ENCODE assay signal across 21 mouse cellular contexts in the genomic region with DNA sequence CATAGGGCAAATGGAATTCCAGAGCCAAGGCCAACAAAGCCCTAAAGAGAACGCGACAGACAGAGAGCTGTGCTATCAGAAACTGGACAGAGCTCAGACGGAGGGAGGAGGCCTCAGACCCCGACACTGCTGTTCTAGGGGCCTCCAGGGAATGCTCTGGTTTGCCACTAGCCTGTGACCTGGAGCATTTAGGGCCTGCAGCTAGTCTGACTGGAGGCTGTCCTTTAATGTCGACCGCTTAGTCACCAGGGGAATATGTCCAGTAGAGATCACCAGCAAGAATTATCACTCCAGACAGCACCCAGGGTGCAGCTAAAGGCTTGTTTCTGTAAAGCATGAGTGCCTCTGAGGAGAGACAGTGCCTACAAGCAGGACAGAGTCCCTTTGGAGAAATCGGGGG. TPM values are rescaled to one million over a fixed set of nuclear protein-coding genes. Genes with fewer than 3 reads are reported as not detected.
DNase-seq lines count a peak whose midpoint lies in the region; ATAC-seq and TF ChIP-seq lines count a peak whose summit lies in the region.
"Had no signal": no experiment of that assay in that cellular context is flagged by ENCODE, and none has a peak within 500 bp of the region (broad histone marks: within the 10 kb centered on the region; RNA-seq: fewer than 3 reads in every experiment).

No protein-coding gene starts in this region.

- TF ChIP-seq EP300 in heart, postnatal 0 days (IDR thresholded peaks at IDR 0.05; ENCODE audit: low read depth): no peak

- peaks cover 42% of the 10 kb centered on the region for H3K4me1 ChIP-seq in cerebellum, adult 2 months (ENCODE audit: control insufficient read depth, insufficient read depth, low read length)
- H3K4me1 ChIP-seq in heart, embryonic 11.5 days (ENCODE audit: control insufficient read depth, insufficient read depth, low read length): peaks cover 13% of the 10 kb centered on the region
- H3K4me1 ChIP-seq in heart, postnatal 0 days (ENCODE audit: control insufficient read depth, insufficient read depth): peaks cover 17% of the 10 kb centered on the region
- H3K4me1 ChIP-seq: forebrain, embryonic 10.5 days; forebrain, embryonic 13.5 days; hindbrain, embryonic 12.5 days; hindbrain, embryonic 15.5 days had no signal

- no peak overlapping the region for H3K9ac ChIP-seq in heart, embryonic 11.5 days (ENCODE audit: low read depth, low read length)
- H3K9ac ChIP-seq in heart, postnatal 0 days (replicated peaks; ENCODE audit: low read depth, low read length): no peak overlapping the region
- H3K9ac ChIP-seq: forebrain, embryonic 13.5 days; hindbrain, embryonic 12.5 days; hindbrain, embryonic 15.5 days had no signal

- no peak overlapping the region for H3K4me2 ChIP-seq in heart, embryonic 11.5 days
- H3K4me2 ChIP-seq in heart, postnatal 0 days (ENCODE audit: low read depth, low read length): no peak overlapping the region
- H3K4me2 ChIP-seq: forebrain, embryonic 13.5 days; hindbrain, embryonic 12.5 days; hindbrain, embryonic 15.5 days had no signal

- H3K27ac ChIP-seq in cerebellum, adult 2 months (ENCODE audit: insufficient read depth, low read length): peak overlapping the region; percentile 79
- H3K27ac ChIP-seq in heart, embryonic 11.5 days (ENCODE audit: low read depth, low read length): 0 out of 2 replicates have a peak overlapping the region, but pooled peaks have one; percentile 2
- peak overlapping the region; percentile 7; the same call in 1 of the 2 replicates for H3K27ac ChIP-seq in heart, postnatal 0 days (ENCODE audit: low read depth)
- H3K27ac ChIP-seq: forebrain, embryonic 10.5 days; forebrain, embryonic 13.5 days; heart, adult 2 months; hindbrain, embryonic 12.5 days; hindbrain, embryonic 15.5 days had no signal

- intact Hi-C loops in heart, postnatal 36 days (cut with DNase I): no loop called here

- no peaks in the 10 kb centered on the region for H3K9me3 ChIP-seq in heart, embryonic 11.5 days (replicated peaks; ENCODE audit: control insufficient read depth, low read length)
- H3K9me3 ChIP-seq in heart, postnatal 0 days (replicated peaks; ENCODE audit: control insufficient read depth, low read length): no peaks in the 10 kb centered on the region
- H3K9me3 ChIP-seq: forebrain, embryonic 10.5 days; forebrain, embryonic 13.5 days; hindbrain, embryonic 12.5 days; hindbrain, embryonic 15.5 days had no signal

- no peak for TF ChIP-seq POLR2A in cerebellum, adult 2 months (IDR thresholded peaks at IDR 0.05; ENCODE audit: borderline replicate concordance, insufficient read depth, low read length)

- no peak for ATAC-seq in heart, embryonic 11.5 days (replicated peaks; ENCODE audit: insufficient number of reproducible peaks, low FRiP score, low TSS enrichment)
- no peak for ATAC-seq in heart, postnatal 0 days (ENCODE audit: insufficient read depth, low read depth)
- ATAC-seq: activated CD4-positive, CD25-positive, alpha-beta regulatory T cell, adult 4 months; forebrain, embryonic 13.5 days; forebrain, embryonic 16.5 days; intestine, postnatal 0 days had no signal

- peak; percentile 50 to 73 for DNase-seq in adrenal gland, adult (ENCODE audit: inconsistent age in 2 of 2, low spot score in 1 of 2)
- no peak for DNase-seq in adrenal gland, postnatal 25 days
- DNase-seq in cerebellum, adult 2 months: no peak
- no peak for DNase-seq in cerebellum, adult 11-12 months
- no peak for DNase-seq in heart, postnatal 36 days
- DNase-seq in heart, postnatal 0 days (ENCODE audit: low spot score): no peak
- no peak for DNase-seq in heart, postnatal 4 days
- DNase-seq: cerebellum, adult 8-10 months; cerebellum, postnatal 10 days; gastrocnemius, postnatal 10 days; gastrocnemius, postnatal 36 days; heart, adult 2 months; kidney, adult 2 months had no signal

- H3K27me3 ChIP-seq in cerebellum, adult 2 months (ENCODE audit: control insufficient read depth, insufficient read depth, low read length): no peaks in the 10 kb centered on the region
- no peaks in the 10 kb centered on the region for H3K27me3 ChIP-seq in heart, embryonic 11.5 days (ENCODE audit: control insufficient read depth, insufficient read depth, low read length)
- H3K27me3 ChIP-seq in heart, postnatal 0 days (ENCODE audit: control insufficient read depth, insufficient read depth, low read length): no peaks in the 10 kb centered on the region
- H3K27me3 ChIP-seq: forebrain, embryonic 13.5 days; hindbrain, embryonic 12.5 days; hindbrain, embryonic 15.5 days had no signal

- 34% methylated on average over 7 of the region's 7 CpGs for WGBS in cerebellum, adult 2 months
- 51% methylated on average over 7 of the region's 7 CpGs for WGBS in heart, embryonic 11.5 days (ENCODE audit: insufficient replicate concordance)
- 41% methylated on average over 7 of the region's 7 CpGs for WGBS in heart, postnatal 0 days

- H3K4me3 ChIP-seq in cerebellum, adult 2 months (replicated peaks; ENCODE audit: insufficient read depth, low read depth, low read length): no peak overlapping the region
- no peak overlapping the region for H3K4me3 ChIP-seq in heart, embryonic 11.5 days (ENCODE audit: low read depth, low read length)
- no peak overlapping the region for H3K4me3 ChIP-seq in heart, postnatal 0 days (ENCODE audit: low read depth, low read length)
- H3K4me3 ChIP-seq: forebrain, embryonic 10.5 days; forebrain, embryonic 13.5 days; heart, adult 2 months; hindbrain, embryonic 12.5 days; hindbrain, embryonic 15.5 days had no signal

- TF ChIP-seq CTCF in cerebellum, adult 2 months (IDR thresholded peaks at IDR 0.05; ENCODE audit: borderline replicate concordance, insufficient read depth, low read depth, low read length): no peak
- no peak for TF ChIP-seq CTCF in heart, postnatal 0 days (IDR thresholded peaks at IDR 0.05; ENCODE audit: low read depth)

- H3K36me3 ChIP-seq in heart, embryonic 11.5 days (ENCODE audit: control insufficient read depth, insufficient read depth, low read length): peaks cover 38% of the 10 kb centered on the region
- H3K36me3 ChIP-seq in heart, postnatal 0 days (replicated peaks; ENCODE audit: control insufficient read depth, insufficient read depth, low read length): peaks cover 80% of the 10 kb centered on the region

RNA-seq across cellular contexts. Expression of gene Ptpn11, which starts 32.2 kb away (rescaled TPM):
- 92.7 and 98.6 TPM in 2 replicates for total RNA-seq in adrenal gland, postnatal 25 days (2021)
- 89.0 and 91.8 TPM in 2 replicates for polyA plus RNA-seq in cerebellum, adult 2 months (2012; rRNA removed)
- polyA plus RNA-seq in heart, embryonic 11.5 days (2014; fragmentation: Nextera tagmentation; extraction: Ambion mirVana): 23.7 and 33.8 TPM in 2 replicates
- 100 to 1,000 TPM; 166 to 210 TPM for total RNA-seq in heart, postnatal 36 days (2021)
- total RNA-seq in heart, postnatal 0 days (2014; rRNA removed; ENCODE audit: low replicate concordance): 45.0 and 45.5 TPM in 2 replicates
- polyA plus RNA-seq in heart, postnatal 0 days (2015; fragmentation: Nextera tagmentation; extraction: Ambion mirVana): 23.9 and 24.7 TPM in 2 replicates
- total RNA-seq in heart, postnatal 4 days (2021): 100 to 1,000 TPM in 1 of 2 experiments, 10 to 100 TPM in 1; 99.0 to 107 TPM

RNA-seq across cellular contexts. Expression of gene Rpl6, which starts 45.3 kb away (rescaled TPM):
- 923 and 949 TPM in 2 replicates for total RNA-seq in adrenal gland, postnatal 25 days (2021)
- 363 and 400 TPM in 2 replicates for polyA plus RNA-seq in cerebellum, adult 2 months (2012; rRNA removed)
- 498 and 592 TPM in 2 replicates for polyA plus RNA-seq in heart, embryonic 11.5 days (2014; fragmentation: Nextera tagmentation; extraction: Ambion mirVana)
- 100 to 1,000 TPM; 519 to 543 TPM for total RNA-seq in heart, postnatal 36 days (2021)
- total RNA-seq in heart, postnatal 0 days (2014; rRNA removed; ENCODE audit: low replicate concordance): 472 and 482 TPM in 2 replicates
- polyA plus RNA-seq in heart, postnatal 0 days (2015; fragmentation: Nextera tagmentation; extraction: Ambion mirVana): 287 and 306 TPM in 2 replicates
- total RNA-seq in heart, postnatal 4 days (2021): 100 to 1,000 TPM; 820 to 822 TPM

Comparison
In these comparisons a context has a peak if more than half of its experiments do, and no peak if none do; other contexts are left out.
1. DNase-seq: peak in adrenal gland, adult (2 of 2); none in adrenal gland, postnatal 25 days (single experiment), cerebellum, adult 2 months (0 of 2), cerebellum, adult 11-12 months (single experiment), heart, postnatal 36 days (0 of 2), heart, postnatal 0 days (single experiment) and heart, postnatal 4 days (single experiment).
2. H3K27ac ChIP-seq: peak in every context shown above with its lines; median percentile 79 in cerebellum, adult 2 months; 7 in heart, postnatal 0 days; 2 in heart, embryonic 11.5 days.